Mouse (Mus musculus) ES-CJ7 (cell line): ENCODE results near the gene Gm8050.
"Not testable (repeated sequence)": the region's sequence is repeated elsewhere in the genome, so short reads cannot be mapped to it uniquely, and the experiment has no call there.

ENCODE experiments used
- DNase-seq: peaks from one replicate; pipeline ENCODE4 v3.0.0; 2011; ENCODE audit warnings: low read depth, low spot score

Gene Gm8050

GRCm38 (mm10) chr14:6720151-6720550, at the start of gene Gm8050:
TSS of gene Gm8050 (minus strand) at chr14:6720251.
- not testable (repeated sequence) for DNase-seq

GRCm38 (mm10) chr14:6757231-6757536, 37.1 kb upstream of the Gm8050 start:
- not testable (repeated sequence) for DNase-seq

GRCm38 (mm10) chr14:6756384-6757230, 36.6 kb upstream of the Gm8050 start:
- DNase-seq = peak; percentile 5

GRCm38 (mm10) chr14:6742232-6742631, 22.2 kb upstream of the Gm8050 start, which contains the start of gene Gm3636:
TSS of gene Gm3636 (minus strand) at chr14:6742332.
- not testable (repeated sequence) for DNase-seq

GRCm38 (mm10) chr14:6684070-6684469, 36.0 kb downstream of the Gm8050 start, which contains the start of gene Gm10251:
TSS of gene Gm10251 (minus strand) at chr14:6684170.
- DNase-seq = not testable (repeated sequence)
